Mouse (Mus musculus) lung, postnatal 0 days (tissue): ENCODE data around the gene Spink8.

Experiments
- CTCF ChIP-seq: IDR thresholded peaks from 2 replicates; pipeline ENCODE4 v1.5.1; 2016; ENCODE audit warnings: antibody characterized with exemption, mild to moderate bottlenecking
- EP300 ChIP-seq: IDR thresholded peaks from 2 replicates; pipeline ENCODE4 v1.6.1; 2016; ENCODE audit warnings: antibody characterized with exemption, mild to moderate bottlenecking, control low read depth

GRCm38 (mm10) chr9:109825739-109826138 is 13.7 kb downstream of the Spink8 start:
- TF ChIP-seq CTCF (no peak), EP300 (no peak)
